Mouse (Mus musculus): ENCODE measurements around the gene Defb43. TPM values are rescaled to one million over a fixed set of nuclear protein-coding genes. Genes with fewer than 3 reads are reported as not detected.
A peak's percentile ranks its signal among the peaks of the same experiment; 100 is the strongest.

The Defb43 gene
- polyA plus RNA-seq (2015; fragmentation: Nextera tagmentation; extraction: Ambion mirVana), result not detected in 2 replicates

DNA sequence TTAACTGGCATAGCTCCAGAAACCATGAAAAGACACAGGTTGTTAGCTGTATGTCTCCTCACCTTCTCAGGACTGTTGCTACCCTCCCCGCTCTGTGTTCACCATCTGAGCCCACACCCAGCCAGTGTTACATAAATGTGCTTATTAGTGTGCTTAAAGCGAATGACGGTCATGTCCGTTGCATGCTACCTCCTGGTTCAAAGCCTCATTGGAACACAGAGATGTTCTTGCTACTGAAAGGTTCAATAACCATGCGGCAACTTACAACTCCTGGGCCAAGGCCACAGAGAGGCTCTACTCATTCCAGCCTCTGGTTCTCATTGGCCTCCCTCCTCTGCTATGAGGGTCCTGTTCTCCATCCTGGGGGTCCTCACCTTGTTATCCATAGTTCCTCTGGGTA, at the start of gene Defb43:
TSS of gene Defb43 (plus strand) at position 301 of the 400 bp plus-strand sequence.
- Histone ChIP-seq H3K4me3 (ENCODE audit: low read length) (no peak within 1 kb of the TSS), H3K9me3 (ENCODE audit: low read length) (peaks cover 5% of the 10 kb centered on the region; the same call in 1 of the 2 replicates), H3K4me2 (replicated peaks; ENCODE audit: low read depth, low read length) (no peak within 1 kb of the TSS), H3K4me1 (ENCODE audit: insufficient read depth, low read length) (no peaks in the 10 kb centered on the region), H3K36me3 (ENCODE audit: insufficient read depth, low read length) (no peaks in the 10 kb centered on the region), H3K9ac (replicated peaks; ENCODE audit: low read length) (no peak within 1 kb of the TSS), H3K27ac (ENCODE audit: low read length) (no peak within 1 kb of the TSS), H3K27me3 (ENCODE audit: insufficient read depth, low read length) (no peaks in the 10 kb centered on the region)
- ATAC-seq (ENCODE audit: low FRiP score, low TSS enrichment), result no peak
- WGBS, result 94% methylated on average over 5 of the region's 5 CpGs

DNA sequence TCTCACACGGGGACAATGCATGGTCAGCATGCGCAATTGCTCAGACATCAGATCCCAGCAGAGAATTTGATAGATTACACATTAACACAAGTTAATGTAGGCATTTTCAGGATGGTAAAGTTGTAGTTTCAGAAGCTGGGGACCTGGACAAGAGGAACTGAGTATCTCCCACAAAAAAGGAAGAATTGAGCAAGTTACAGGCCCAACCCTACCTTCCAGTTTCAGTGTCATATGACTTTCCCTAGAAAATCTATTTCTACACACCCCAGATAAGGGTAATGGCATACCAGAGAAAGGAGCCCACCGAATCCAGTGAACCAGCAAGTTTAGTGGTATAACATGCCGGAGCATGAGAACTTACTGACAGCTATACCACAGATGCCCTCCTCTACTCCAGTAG, 47.9 kb upstream of the Defb43 start:
- ATAC-seq (ENCODE audit: low FRiP score, low TSS enrichment), result no peak
- Histone ChIP-seq H3K27ac (ENCODE audit: low read length) (no peak overlapping the region), H3K4me3 (ENCODE audit: low read length) (no peak overlapping the region), H3K4me2 (replicated peaks; ENCODE audit: low read depth, low read length) (no peak overlapping the region), H3K36me3 (ENCODE audit: insufficient read depth, low read length) (0 out of 2 replicates have a peak, but pooled peaks cover 8% of the 10 kb centered on the region), H3K4me1 (ENCODE audit: insufficient read depth, low read length) (peaks cover 13% of the 10 kb centered on the region; the same call in 1 of the 2 replicates), H3K9ac (replicated peaks; ENCODE audit: low read length) (no peak overlapping the region), H3K27me3 (ENCODE audit: insufficient read depth, low read length) (no peaks in the 10 kb centered on the region), H3K9me3 (ENCODE audit: low read length) (no peaks in the 10 kb centered on the region)
- 73% methylated on average over 4 of the region's 4 CpGs for WGBS

DNA sequence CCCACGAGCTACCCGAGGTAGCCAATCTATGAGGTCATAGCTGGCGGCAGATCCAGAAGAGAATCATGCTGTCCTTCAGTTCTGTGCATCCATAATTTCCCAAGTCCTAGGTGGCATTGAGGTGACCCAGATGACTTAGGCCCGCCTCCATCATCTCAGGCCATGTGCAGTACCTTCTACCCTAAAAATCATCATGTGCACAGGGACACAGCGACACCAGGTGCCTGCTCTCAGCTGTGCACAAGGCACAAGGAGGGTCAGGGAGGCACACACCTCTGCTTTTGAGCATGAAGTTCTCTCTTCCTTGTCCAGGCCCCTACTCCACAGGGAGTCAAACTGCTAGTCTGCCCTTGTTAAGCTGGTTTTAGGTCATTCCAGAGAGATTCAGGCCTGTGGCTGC, 46.2 kb upstream of the Defb43 start:
- H3K9ac ChIP-seq (replicated peaks; ENCODE audit: low read length), result no peak overlapping the region
- peak overlapping the region; percentile 52 for H3K4me2 ChIP-seq (replicated peaks; ENCODE audit: low read depth, low read length)
- H3K9me3 ChIP-seq (ENCODE audit: low read length), result no peaks in the 10 kb centered on the region
- no peaks in the 10 kb centered on the region for H3K27me3 ChIP-seq (ENCODE audit: insufficient read depth, low read length)
- H3K27ac ChIP-seq (ENCODE audit: low read length), result no peak overlapping the region
- peak; percentile 14; the same call in 1 of the 2 replicates for ATAC-seq (ENCODE audit: low FRiP score, low TSS enrichment)
- no peak overlapping the region for H3K4me3 ChIP-seq (ENCODE audit: low read length)
- peaks cover 13% of the 10 kb centered on the region; the same call in 1 of the 2 replicates for H3K4me1 ChIP-seq (ENCODE audit: insufficient read depth, low read length)
- 88% methylated on average over 5 of the region's 5 CpGs for WGBS
- H3K36me3 ChIP-seq (ENCODE audit: insufficient read depth, low read length), result no peaks in the 10 kb centered on the region

DNA sequence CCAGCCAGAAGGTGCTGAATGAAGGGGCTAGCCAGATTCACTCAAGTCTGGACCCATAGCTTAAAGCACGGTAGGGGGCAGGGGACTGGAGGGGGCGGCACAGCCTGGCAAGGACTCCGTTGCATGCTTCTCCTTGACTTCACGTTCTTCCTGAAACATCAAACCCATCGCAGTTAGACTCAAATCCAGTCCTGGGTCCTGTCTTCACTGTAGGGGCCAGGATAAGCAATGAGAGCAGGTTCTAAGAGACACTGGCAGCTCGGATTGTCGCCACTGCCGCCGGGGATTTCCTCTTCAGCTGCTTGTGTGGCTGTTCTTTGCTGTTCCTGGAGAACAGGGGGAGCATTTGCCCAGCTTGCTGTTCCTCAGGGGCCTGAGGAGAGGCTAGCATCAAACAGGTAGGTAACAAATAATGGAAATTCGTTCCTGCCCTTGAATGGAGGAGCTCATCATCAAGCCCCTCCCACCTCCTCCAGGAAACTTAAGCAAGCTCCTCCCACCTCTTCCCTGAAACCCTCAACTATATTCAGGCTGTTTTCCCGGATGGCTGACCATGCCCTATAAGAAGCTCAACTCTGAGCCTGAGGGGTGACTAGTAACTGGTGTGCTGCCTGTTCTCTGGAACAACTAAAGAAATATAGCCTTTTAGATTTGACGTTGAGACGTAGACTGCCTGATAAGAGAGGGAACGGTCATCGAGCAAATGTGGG, 45.6 kb upstream of the Defb43 start:
- 11% methylated on average over 15 of the region's 15 CpGs for WGBS
- Histone ChIP-seq H3K36me3 (ENCODE audit: insufficient read depth, low read length) (no peaks in the 10 kb centered on the region), H3K9ac (replicated peaks; ENCODE audit: low read length) (peak overlapping the region; percentile 31), H3K9me3 (ENCODE audit: low read length) (no peaks in the 10 kb centered on the region), H3K4me3 (ENCODE audit: low read length) (peak overlapping the region; percentile 39), H3K4me1 (ENCODE audit: insufficient read depth, low read length) (peaks cover 13% of the 10 kb centered on the region; the same call in 1 of the 2 replicates), H3K4me2 (replicated peaks; ENCODE audit: low read depth, low read length) (peak overlapping the region; percentile 52), H3K27me3 (ENCODE audit: insufficient read depth, low read length) (no peaks in the 10 kb centered on the region), H3K27ac (ENCODE audit: low read length) (peak overlapping the region; percentile 71)
- ATAC-seq (ENCODE audit: low FRiP score, low TSS enrichment), result peak; percentile 86

DNA sequence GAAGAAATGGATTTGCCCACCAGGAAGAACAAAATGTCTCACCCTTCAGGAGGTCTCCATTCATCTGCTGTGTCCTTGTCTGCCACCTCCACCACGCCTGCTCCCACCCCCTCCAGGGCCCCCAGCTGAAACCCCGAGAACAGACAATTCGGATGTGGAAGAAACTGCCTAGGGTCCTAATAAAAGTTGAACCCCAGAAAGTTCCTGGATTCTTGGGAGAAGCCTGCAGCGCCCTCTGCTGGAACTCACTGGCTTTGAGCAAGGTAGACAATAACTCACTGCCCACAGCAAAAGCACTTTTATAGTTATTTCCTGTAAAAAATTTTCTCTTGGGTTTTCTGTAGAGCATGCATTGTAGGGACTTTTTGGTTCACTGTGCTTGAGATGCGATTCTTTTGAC, 36.5 kb upstream of the Defb43 start:
- no peaks in the 10 kb centered on the region for H3K4me1 ChIP-seq (ENCODE audit: insufficient read depth, low read length)
- no peak overlapping the region for H3K4me2 ChIP-seq (replicated peaks; ENCODE audit: low read depth, low read length)
- no peaks in the 10 kb centered on the region for H3K27me3 ChIP-seq (ENCODE audit: insufficient read depth, low read length)
- H3K4me3 ChIP-seq (ENCODE audit: low read length), result no peak overlapping the region
- H3K27ac ChIP-seq (ENCODE audit: low read length), result no peak overlapping the region
- 13% methylated on average over 5 of the region's 5 CpGs for WGBS
- H3K9ac ChIP-seq (replicated peaks; ENCODE audit: low read length), result no peak overlapping the region
- ATAC-seq (ENCODE audit: low FRiP score, low TSS enrichment), result no peak
- H3K9me3 ChIP-seq (ENCODE audit: low read length), result no peaks in the 10 kb centered on the region
- no peaks in the 10 kb centered on the region for H3K36me3 ChIP-seq (ENCODE audit: insufficient read depth, low read length)

DNA sequence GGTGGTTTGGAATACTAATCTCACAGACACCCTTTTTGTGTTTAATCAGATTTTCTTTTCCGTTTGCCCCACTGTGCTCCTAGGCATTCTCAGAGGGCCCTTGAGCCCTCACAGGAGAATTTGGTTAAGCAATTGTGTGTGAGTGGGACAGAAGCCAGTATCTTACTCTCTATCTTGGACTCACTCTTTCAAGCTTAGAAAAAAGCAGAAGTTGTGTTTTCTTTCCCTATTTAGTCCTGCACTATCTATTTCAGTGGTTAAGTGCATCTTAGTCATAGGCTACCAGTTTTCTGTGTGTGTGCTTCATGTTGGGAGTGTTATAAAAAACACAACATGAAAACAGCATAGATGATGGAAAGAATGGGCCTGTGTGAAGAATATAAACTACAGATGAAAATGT, 31.8 kb upstream of the Defb43 start:
- no peaks in the 10 kb centered on the region for H3K27me3 ChIP-seq (ENCODE audit: insufficient read depth, low read length)
- no peaks in the 10 kb centered on the region for H3K36me3 ChIP-seq (ENCODE audit: insufficient read depth, low read length)
- H3K9me3 ChIP-seq (ENCODE audit: low read length), result no peaks in the 10 kb centered on the region
- no peak overlapping the region for H3K4me3 ChIP-seq (ENCODE audit: low read length)
- WGBS, result 90% methylated on average over 1 of the region's 1 CpGs
- H3K27ac ChIP-seq (ENCODE audit: low read length), result no peak overlapping the region
- H3K4me1 ChIP-seq (ENCODE audit: insufficient read depth, low read length), result no peaks in the 10 kb centered on the region
- H3K9ac ChIP-seq (replicated peaks; ENCODE audit: low read length), result no peak overlapping the region
- H3K4me2 ChIP-seq (replicated peaks; ENCODE audit: low read depth, low read length), result no peak overlapping the region
- no peak for ATAC-seq (ENCODE audit: low FRiP score, low TSS enrichment)

DNA sequence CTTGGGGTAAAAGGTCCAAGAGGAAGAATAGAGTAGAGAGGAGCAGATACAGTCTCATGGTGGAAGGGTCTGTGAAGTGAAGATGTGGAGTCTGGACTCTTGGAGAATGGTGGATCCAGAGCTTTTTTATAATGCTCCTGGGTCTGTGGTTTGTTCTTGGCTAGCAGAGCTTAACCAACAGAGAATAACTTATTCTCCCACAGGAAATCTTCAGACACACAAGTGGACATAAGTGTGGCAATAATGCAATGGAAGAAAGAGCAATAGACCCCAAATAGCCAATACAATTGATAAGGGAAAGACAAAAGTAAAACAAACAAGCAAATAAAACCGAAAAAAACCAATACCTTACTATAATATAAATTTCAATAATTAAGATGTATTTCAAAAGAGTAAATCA, 27.2 kb upstream of the Defb43 start, which contains the start of gene Defb48:
TSS of gene Defb48 (minus strand) at position 101 of the 400 bp plus-strand sequence.
- Histone ChIP-seq H3K4me2 (replicated peaks; ENCODE audit: low read depth, low read length) (no peak within 1 kb of the TSS), H3K9ac (replicated peaks; ENCODE audit: low read length) (no peak within 1 kb of the TSS), H3K36me3 (ENCODE audit: insufficient read depth, low read length) (no peaks in the 10 kb centered on the region), H3K27me3 (ENCODE audit: insufficient read depth, low read length) (no peaks in the 10 kb centered on the region), H3K9me3 (ENCODE audit: low read length) (no peaks in the 10 kb centered on the region), H3K4me1 (ENCODE audit: insufficient read depth, low read length) (no peaks in the 10 kb centered on the region), H3K4me3 (ENCODE audit: low read length) (no peak within 1 kb of the TSS), H3K27ac (ENCODE audit: low read length) (no peak within 1 kb of the TSS)
- no peak for ATAC-seq (ENCODE audit: low FRiP score, low TSS enrichment)
- 68% methylated on average over 1 of the region's 1 CpGs for WGBS

DNA sequence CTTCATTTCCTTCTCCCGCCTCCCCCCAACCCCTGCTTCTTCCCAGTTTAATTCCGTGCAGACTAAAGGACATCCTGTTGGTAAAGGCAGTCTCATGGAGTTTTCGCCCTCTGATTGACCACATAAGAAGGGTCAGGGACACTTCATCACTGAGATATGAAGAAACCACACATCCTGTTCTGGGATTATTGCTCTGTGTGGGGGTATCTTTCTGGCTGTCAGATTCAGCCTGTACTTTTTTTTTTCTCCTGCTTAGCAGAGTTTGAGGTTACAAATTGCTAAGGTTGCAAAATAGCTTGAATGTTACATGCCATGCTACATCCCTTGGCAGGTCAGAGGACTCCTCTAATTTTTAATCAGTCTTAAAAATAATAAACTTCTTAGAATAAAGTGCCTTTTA, 20.3 kb upstream of the Defb43 start:
- Histone ChIP-seq H3K27ac (ENCODE audit: low read length) (no peak overlapping the region), H3K4me2 (replicated peaks; ENCODE audit: low read depth, low read length) (no peak overlapping the region), H3K27me3 (ENCODE audit: insufficient read depth, low read length) (no peaks in the 10 kb centered on the region), H3K4me3 (ENCODE audit: low read length) (no peak overlapping the region), H3K9ac (replicated peaks; ENCODE audit: low read length) (no peak overlapping the region), H3K9me3 (ENCODE audit: low read length) (no peaks in the 10 kb centered on the region), H3K36me3 (ENCODE audit: insufficient read depth, low read length) (no peaks in the 10 kb centered on the region), H3K4me1 (ENCODE audit: insufficient read depth, low read length) (no peaks in the 10 kb centered on the region)
- WGBS, result 53% methylated on average over 3 of the region's 3 CpGs
- ATAC-seq (ENCODE audit: low FRiP score, low TSS enrichment), result no peak

DNA sequence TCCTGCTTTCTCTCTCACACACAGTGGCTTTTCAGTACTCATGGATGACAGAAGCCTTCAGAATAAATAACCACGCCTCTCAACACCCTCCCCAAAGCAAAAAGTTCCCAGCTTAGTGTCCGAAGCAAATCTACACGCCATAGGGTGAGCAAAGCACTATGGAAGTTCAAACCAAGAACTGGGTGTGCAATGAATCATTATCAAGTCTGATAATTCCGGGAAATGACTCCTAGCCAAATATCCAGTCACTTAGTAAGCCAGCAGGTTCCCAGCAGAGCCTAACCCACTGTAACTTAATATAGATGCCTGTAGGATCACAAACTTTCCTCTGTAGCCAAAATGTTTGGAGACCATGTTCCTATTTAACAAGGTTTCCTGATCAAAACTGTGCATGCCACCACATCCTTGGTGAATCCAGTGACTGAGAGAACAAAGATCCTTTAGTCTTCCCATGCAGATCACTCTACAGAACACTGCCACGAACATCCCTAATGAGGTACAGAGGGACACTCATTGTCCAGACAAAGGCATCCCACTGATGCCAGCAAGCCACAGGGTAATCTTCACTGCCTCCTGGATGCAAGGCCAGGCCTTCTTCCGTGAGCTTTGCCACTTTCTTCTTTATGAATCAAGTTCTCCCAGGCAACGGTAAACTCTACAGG, 19.6 kb upstream of the Defb43 start:
- Histone ChIP-seq H3K27me3 (ENCODE audit: insufficient read depth, low read length) (no peaks in the 10 kb centered on the region), H3K4me1 (ENCODE audit: insufficient read depth, low read length) (no peaks in the 10 kb centered on the region), H3K36me3 (ENCODE audit: insufficient read depth, low read length) (no peaks in the 10 kb centered on the region), H3K27ac (ENCODE audit: low read length) (no peak overlapping the region), H3K9ac (replicated peaks; ENCODE audit: low read length) (no peak overlapping the region), H3K9me3 (ENCODE audit: low read length) (no peaks in the 10 kb centered on the region), H3K4me3 (ENCODE audit: low read length) (no peak overlapping the region), H3K4me2 (replicated peaks; ENCODE audit: low read depth, low read length) (no peak overlapping the region)
- 81% methylated on average over 7 of the region's 7 CpGs for WGBS
- no peak for ATAC-seq (ENCODE audit: low FRiP score, low TSS enrichment)

DNA sequence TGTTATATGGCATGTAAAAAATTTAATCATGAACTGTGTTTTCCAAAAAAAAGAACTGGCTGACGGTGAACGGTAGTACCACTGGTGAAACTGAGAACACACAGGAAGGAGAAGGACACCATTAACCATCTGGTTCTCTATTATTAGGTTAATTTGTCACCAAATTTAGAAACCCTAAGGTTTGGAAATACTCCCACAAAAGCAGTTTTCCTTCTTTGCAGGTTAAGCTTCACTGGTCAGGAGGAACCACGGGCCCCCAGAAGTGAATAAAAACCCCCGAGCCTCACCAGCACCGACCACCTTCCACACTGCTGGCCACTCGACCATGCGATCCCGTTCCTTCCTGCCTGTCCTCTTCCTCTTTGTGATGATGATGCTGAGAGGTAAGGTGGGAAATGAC, 13.8 kb upstream of the Defb43 start, which contains the start of gene Defb47:
TSS of gene Defb47 (plus strand) at position 301 of the 400 bp plus-strand sequence.
- no peaks in the 10 kb centered on the region for H3K36me3 ChIP-seq (ENCODE audit: insufficient read depth, low read length)
- H3K4me2 ChIP-seq (replicated peaks; ENCODE audit: low read depth, low read length), result no peak within 1 kb of the TSS
- H3K27ac ChIP-seq (ENCODE audit: low read length), result no peak within 1 kb of the TSS
- no peak within 1 kb of the TSS for H3K9ac ChIP-seq (replicated peaks; ENCODE audit: low read length)
- no peaks in the 10 kb centered on the region for H3K9me3 ChIP-seq (ENCODE audit: low read length)
- H3K27me3 ChIP-seq (ENCODE audit: insufficient read depth, low read length), result no peaks in the 10 kb centered on the region
- 58% methylated on average over 8 of the region's 8 CpGs for WGBS
- H3K4me1 ChIP-seq (ENCODE audit: insufficient read depth, low read length), result 0 out of 2 replicates have a peak, but pooled peaks cover 6% of the 10 kb centered on the region
- H3K4me3 ChIP-seq (ENCODE audit: low read length), result no peak within 1 kb of the TSS
- ATAC-seq (ENCODE audit: low FRiP score, low TSS enrichment), result no peak

Measured in kidney, embryonic 16.5 days (tissue).